Mouse (Mus musculus): ENCODE measurements around the gene Fblim1. TPM values are rescaled to one million over a fixed set of nuclear protein-coding genes. Genes with fewer than 3 reads are reported as not detected.
"Not testable (repeated sequence)": the region's sequence is repeated elsewhere in the genome, so short reads cannot be mapped to it uniquely, and the experiment has no call there.

Gene Fblim1
- total RNA-seq, 2 experiments from 2014 or later: 1.4 to 1.6 TPM

DNA sequence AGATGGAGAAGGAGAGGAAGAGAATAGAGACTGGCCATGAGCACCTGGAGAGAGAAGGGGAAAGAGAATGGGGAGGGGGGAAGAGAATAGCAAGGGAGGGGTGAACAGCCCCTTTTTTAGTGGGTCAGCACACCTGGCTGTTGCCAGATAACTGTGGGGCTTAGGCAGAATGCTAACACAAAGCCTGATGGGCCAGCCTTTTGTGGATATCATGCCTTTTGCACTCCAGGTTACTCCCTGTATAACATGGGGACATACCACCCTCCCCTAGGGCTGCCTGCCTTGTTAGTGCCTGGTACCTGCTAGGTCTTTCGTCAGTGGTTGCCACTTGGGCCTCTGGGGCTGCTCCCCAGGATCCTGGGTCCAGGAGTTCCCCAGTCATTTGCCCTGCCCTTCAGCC is 35.1 kb downstream of the Fblim1 start:
- DNase-seq (ENCODE audit: low spot score in 2 of 2): no peak

DNA sequence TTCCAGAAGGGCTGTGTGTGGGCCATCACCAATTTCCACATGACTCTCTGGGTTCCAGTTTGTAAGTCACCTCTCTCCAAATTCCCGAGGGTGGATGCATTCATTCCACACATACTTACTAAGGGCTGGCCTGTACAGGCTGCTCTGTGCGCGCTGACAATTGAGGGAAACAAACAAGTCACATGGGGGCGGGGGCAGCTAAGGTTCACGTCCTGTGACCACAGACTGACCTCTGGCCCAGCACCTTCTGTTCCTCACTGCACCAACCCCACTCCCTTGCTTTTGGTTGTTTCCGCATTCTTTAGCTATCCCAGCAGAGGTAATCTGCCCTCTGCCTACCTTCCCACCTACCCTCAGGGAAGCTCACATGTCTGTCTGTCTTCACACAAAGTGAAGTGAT is 35.9 kb downstream of the Fblim1 start:
- no peak for DNase-seq (ENCODE audit: low spot score in 2 of 2)

DNA sequence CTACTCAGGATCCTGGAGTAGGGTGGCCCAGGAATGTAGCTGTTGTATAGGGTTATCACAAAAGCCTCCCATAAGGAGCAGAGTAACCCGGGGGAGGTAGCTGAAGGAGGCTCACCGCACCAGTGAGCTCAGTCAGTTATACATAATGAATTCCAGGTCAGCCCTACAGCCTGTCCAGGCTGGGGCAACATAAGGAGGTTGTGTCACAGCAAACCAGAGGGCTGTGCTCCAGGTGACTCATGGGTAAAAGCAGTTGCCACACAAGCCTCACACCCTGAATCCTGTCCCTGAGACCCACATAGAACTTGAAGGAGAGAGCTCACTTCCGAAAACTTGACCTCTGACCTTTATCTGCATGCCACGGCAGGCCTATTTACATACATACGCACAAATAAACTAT is 36.9 kb downstream of the Fblim1 start:
- no peak for DNase-seq (ENCODE audit: low spot score in 2 of 2)

DNA sequence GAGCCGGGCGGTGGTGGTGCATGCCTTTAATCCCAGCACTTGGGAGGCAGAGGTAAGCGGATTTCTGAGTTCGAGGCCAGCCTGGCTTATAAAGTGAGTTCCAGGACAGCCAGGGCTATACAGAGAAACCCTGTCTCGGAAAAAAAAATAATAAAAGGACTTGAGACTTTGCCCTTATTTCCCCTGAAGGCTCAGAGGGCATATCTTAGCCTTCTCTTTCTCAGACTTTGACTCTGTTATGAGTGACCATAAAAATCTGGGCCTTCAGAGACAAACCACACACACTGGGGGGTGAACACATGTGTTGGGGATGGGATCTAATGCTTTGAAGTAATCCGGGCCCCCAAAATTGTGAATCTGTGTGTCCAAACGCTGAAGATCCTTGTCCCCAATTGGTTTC is 38.7 kb downstream of the Fblim1 start:
- DNase-seq (ENCODE audit: low spot score in 2 of 2): not testable (repeated sequence)

DNA sequence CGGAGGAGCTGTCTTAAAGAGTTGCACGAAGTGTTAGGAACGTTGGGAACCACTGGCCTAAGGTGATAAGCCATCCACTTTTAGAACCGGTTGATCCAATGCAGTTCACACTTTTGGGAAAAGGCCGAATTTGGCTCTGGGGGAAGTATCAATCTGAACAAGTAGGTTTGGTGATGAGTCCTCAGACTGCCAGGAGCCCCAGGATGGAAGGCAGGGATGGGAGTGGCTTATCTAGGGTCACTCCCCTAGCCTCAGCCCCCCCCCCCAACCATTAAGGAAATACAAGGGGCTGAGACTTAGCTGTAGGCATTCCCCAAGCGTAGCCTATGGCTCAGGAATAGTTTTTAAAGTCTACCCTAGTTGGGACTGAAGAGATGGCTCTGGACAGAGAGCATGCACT is 39.7 kb downstream of the Fblim1 start:
- no peak for DNase-seq (ENCODE audit: low spot score in 2 of 2)

DNA sequence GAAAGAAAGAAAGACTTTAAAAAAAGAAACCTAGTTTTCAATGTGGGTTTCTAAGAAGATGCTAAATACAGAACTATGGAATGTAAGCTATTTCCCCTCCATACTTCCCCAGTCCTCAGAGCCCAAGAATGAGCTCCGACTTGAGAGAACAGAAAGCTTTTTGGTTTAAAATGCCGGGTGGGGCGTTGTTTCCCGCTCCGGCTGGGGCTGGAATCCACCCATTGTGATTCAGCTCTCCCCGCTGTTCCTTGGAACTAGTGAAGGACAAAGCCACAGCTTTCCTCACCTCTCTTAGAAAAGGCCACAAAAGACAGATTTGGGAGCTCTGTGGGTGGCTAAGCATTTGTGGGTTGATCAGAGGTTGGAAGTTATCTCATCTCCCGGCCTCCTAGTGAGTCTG is 40.6 kb downstream of the Fblim1 start:
- no peak for DNase-seq (ENCODE audit: low spot score in 2 of 2)

DNA sequence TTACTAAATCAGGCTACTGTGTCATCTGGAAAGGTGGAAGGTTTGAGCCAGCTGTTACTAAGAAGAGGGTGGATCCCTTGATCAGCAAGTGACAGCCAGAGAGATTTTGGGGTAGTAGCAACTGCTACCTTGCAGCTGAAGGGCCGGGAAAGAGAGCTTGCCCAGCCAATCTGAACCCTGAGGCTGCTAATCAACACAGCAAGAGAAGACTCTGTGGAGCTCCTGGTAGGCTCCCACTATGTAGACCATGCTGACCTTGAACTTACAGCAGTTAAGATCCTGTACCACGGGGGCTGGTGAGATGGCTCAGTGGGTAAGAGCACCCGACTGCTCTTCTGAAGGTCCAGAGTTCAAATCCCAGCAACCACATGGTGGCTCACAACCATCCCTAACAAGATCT is 41.2 kb downstream of the Fblim1 start:
- no peak for DNase-seq (ENCODE audit: low spot score in 2 of 2)

DNA sequence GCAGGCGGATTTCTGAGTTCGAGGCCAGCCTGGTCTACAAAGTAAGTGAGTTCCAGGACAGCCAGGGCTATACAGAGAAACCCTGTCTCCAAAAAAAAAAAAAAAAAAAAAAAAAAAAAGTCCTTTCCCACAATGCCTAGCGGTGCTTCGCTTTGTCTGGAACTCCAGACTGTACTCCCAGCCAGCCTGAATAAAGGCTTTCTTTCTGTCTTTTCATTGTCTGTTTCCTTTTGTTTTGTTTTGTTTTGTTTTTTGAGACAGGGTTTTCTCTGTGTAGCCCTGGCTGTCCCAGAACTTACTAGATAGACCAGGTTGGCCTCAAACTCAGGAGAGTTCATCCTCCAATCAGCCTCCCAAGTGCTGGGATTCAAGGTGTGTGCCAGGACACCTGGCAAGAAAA is 41.7 kb downstream of the Fblim1 start:
- DNase-seq (ENCODE audit: low spot score in 2 of 2): no peak

DNA sequence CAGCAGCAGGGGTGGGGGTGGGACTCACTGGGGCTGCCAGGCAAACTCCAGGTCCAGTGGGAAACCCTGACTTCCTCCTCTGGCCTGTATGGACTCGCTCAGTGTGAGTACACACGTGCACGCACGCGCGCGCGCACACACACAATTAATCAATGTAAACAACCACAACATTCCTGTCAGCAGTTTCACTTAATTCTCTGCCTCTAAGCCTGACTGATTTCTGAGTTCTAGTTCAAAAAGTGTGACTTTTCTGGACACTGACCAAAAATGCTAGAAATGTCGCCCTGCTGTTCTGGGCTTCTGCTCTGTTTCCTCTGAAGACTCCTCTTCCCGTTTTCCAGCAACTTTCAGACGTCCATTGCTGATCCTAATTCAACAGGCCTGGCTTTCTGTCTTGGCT is 43.6 kb downstream of the Fblim1 start:
- DNase-seq (ENCODE audit: low spot score in 2 of 2): no peak

DNA sequence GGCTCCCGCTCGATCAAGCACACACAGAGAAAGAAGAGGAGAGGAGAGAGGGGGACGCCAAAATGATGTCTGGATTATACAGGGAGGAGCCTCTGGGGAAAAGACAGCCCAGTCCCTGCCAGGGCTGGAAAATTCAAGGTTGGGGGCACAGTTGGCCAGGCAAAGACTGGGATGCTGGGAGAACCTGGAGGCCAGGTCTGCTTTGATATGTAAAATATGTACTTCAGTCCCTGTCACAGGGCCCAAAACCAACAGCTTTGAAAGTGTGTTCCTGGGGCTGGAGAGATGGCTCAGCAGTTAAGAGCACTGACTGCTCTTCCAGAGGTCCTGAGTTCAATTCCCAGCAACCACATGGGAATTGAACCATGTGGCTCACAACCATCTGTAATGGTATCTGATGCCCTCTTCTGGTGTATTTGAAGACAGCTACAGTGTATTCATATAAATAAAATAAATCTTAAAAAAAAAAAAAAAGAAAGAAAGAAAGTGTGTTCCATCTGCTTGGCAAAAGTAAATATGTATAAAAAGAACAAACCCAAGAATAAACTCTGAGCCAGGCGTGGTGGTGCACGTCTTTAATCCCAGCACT is 44.5 kb downstream of the Fblim1 start:
- DNase-seq (ENCODE audit: low spot score in 2 of 2): not testable (repeated sequence)

DNA sequence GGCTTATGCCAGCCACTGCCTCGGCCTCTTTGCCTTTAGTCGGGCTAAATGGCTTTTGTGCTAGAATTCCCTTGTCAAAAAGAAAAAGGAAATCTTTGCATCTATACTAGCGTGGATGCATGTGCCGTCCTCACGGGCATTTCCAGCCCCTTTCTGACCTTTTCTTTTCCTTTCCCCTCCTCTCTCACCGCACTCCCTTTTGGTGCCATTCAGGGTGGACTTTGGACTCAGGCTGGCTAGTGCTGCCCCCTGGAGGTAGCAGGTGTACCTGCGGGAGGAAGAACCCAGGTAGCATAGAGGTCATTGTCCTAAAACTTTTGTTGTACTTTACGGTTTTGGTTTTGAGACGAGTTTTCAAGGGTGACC is 46.0 kb downstream of the Fblim1 start:
- DNase-seq (ENCODE audit: low spot score in 2 of 2): peak; percentile 78 to 84

DNA sequence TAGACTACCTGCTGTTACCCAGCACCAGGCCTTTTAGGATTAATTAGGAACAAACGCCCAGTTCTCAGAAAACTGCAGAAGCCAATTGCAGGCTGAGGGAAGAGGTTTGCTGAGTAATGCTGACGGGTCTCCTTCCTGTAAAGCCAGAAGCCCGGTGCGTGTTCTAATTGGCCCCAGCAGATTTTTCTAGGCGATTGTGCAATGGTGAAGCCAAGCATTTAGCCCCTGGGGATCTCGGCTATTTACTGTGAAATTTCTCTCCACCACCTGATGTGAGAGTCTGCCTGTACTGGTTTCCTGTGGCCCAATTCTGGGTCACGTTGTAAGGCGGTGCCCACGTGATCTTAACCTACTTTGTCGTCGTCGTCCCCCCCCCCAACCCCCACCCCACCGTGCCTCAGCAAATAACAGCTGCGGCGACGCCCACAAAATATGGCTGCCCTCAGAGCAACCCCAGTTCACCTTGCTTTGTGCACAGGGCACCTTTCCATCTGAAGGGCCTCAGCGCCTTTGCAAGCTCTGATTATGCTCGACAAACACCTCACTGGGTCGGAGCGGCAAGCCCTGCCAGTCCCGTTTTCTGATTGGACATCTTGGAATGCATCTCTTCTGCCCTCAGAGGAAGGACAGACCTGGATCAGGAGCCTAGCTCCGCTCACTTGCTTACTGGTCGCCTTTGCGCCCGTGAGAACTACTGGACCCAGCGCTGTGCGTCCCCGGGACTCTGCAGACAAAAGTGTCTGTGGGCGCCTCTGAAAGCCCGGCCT is 46.6 kb downstream of the Fblim1 start:
- DNase-seq (ENCODE audit: low spot score in 2 of 2): peak; percentile 51 to 64

DNA sequence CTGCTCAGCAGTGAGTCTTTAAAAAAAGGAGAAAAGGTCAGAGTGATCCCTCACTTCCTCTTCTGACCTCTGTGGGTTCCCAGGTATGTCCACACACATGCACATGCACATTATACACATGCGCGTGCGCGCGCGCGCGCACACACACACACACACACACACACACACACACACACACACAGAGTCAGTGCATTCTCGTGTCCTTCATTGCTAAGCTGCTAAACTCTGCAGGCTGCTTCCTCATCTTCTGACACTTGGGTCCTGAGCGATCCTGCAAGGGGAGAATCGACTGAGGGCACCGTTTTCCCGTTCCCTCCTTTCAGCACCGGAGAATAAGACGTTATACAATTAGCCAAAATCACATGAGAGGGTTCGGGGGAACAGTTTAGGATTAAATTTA is 47.2 kb downstream of the Fblim1 start:
- DNase-seq (ENCODE audit: low spot score in 2 of 2): peak in 1 of 2 experiments; percentile 14

DNA sequence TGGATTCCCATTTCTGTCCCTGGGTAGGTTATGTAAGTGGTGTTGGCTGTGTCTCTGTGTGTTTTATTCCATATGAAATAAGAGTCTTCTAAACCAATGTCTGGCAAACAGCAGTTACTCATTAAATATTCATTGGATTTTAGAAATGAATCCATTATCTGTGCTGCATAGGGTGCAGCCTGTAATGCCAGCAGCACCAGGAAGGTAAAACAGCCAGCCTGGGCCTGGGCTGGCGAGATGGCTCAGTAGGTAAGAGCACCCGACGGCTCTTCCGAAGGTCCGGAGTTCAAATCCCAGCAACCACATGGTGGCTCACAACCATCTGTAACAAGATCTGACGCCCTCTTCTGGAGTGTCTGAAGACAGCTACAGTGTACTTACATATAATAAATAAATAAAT is 49.7 kb downstream of the Fblim1 start:
- not testable (repeated sequence) for DNase-seq (ENCODE audit: low spot score in 2 of 2)

DNA sequence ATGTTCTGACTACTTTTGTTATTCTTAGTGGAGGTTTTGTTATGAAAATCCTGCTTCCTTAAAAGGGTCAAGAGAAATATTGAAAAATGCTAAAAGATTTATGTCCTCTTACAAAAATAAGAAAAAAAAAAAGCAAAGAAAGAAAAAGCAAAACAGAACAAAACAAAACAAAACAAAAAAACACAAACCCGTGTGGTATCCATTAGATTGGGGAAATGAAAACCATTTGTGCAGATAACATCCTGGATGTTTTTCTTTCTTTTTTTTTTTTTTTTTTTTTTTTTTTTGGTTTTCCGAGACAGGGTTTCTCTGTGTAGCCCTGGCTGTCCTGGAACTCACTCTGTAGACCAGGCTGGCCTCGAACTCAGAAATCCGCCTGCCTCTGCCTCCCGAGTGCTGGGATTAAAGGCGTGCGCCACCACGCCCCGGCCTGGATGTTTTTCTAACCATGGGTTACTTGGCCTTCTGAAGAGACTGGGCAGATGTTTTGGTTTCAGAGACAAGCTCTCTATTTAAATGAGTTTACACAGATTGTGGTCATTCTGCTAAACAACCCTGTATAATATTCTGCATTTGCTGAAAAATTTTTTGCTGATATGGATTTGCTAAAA is 51.5 kb downstream of the Fblim1 start:
- DNase-seq (ENCODE audit: low spot score in 2 of 2): not testable (repeated sequence)

DNA sequence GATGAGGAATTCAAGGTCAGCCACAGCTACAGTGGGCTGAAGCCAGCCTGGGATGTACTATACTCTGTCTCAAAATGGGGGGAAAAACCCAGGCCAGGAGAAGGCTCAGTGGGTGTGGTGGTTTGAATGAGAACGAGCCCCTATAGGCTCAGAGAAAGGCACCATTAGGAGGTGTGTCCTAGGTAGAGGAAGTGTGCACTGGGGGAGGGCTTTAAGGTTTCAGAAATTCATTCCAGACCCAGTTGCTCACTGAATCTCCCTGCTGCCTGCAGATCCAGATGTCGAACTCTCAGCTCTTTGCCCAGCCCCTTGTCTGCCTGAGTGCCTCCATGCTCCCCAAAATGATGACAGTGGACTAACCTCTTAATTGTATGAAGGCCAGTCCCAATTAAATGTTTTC is 53.4 kb downstream of the Fblim1 start:
- DNase-seq (ENCODE audit: low spot score in 2 of 2): no peak

DNA sequence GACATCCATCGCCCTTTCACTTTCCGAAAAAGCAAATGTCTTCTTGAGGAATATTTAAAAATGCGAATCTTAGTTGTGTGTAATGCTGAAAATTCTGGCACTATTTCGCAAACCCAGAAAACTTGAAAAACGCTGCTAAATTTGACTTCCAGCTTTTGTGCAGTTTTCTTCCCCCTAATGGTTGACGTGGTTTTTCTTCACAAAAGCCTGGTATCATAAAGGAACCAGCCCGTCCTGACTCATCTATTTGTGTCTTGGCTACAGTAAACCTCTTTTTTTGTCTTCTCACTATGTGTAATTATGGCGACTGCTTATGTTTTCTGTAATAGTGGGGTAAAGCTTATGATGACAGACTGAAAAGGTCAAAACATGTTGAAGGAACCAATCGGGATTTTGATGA is 58.6 kb downstream of the Fblim1 start:
- no peak for DNase-seq (ENCODE audit: low spot score in 2 of 2)

DNA sequence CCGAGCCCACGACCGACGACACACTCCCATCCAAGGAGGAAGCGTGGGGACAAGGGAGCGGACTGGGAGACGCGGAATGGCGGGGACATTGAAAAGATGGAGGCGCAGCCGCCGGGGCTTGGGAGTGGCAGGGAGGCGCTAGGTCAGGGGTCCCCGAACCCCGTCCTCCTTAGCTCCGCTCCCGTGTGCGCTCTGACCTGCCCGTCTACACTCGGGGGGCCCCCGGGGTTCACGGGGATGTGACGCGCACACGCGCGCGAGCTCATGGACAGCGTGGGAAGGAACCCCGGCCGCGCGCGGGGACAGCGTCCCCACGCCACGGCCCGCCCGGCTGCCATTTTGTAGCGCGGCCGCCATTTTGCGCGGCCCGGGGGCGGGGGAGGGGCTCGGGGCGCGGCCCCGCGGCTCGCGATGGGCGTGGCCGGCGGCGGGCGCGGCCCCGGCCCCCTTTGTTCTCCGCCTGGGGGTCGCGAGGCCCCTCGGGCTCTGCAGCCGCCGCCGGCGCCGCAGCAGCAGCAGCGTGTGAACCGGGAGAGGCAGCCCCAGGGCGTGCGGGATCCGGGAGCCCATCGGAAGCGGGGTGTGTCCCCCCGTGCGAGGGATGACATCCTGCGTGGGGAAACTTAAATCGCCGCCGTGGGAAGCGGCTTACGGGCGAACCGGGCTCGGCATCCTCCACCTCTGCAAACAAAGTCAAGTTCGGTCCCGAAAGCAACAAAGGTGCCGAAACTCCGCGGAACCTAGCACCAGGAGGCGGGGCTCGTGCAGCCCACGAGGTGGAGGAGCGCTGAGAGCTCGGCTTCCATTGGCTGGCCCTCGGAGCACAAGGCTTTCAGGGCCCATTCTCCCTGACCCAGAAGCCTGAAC is 59.3 kb downstream of the Fblim1 start:
- peak; percentile 81 to 85 for DNase-seq (ENCODE audit: low spot score in 2 of 2)

DNA sequence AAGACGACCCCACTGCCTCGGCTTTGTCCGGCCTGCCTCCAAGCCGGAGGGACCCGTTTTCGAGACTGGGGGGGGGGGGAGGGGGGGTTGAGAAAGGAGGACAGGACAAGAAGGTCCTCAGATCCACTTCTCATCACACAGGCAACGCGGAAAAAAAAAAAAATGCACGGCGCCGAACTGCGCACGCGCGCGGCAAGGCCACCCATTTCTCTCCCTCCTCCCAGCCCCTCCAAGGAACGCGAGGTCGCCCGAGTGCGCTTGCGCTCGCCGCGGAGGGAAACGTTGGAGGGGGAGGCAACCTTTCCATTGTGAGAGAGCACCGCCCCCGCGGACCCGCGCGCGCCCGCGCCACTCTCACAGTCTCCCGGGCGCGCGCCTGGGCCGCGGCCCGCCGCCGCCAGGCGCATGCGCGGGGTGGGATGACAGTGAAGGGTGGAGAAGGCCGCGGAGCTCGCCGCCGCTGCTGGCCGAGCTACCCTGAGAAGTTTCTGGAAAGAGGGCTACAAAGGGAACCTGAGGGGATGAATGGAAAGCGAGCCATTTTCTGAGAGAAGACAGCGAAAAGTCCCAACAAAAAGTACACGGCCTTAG is 60.1 kb downstream of the Fblim1 start:
- peak; percentile 100 for DNase-seq (ENCODE audit: low spot score in 2 of 2)

DNA sequence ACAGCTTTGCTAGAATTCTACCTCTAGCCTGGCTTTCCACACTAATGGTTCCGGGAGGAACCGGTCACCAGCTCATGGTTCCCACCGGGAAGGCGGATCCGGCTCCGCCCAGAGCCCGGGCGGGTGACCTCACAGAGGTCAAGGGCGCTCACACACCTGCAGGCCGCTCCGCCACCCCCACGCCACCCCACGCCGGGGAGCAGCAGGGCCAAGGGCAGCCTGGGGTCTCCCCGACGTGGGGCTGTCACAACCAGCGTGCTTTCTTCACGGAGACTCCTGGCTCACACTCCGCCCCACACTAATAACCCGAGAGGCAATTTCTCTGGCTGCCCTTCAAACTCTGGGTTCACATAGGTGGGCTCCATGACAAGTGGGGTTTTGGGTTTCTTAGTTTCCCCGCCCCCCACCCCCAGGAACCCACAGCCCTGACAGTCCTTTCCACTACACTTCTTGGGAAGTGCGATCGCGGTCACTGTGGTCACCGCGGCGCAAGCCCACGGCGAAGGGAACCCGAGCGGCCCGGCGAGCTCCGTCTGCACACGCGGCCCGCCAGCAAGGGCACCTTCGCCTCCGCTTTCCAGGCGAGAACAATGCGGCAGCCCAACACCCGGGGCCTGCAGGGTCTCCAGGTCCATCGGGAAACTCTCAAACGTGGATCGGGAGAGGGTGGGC is 60.7 kb downstream of the Fblim1 start:
- peak; percentile 39 for DNase-seq (ENCODE audit: low spot score in 2 of 2)

DNA sequence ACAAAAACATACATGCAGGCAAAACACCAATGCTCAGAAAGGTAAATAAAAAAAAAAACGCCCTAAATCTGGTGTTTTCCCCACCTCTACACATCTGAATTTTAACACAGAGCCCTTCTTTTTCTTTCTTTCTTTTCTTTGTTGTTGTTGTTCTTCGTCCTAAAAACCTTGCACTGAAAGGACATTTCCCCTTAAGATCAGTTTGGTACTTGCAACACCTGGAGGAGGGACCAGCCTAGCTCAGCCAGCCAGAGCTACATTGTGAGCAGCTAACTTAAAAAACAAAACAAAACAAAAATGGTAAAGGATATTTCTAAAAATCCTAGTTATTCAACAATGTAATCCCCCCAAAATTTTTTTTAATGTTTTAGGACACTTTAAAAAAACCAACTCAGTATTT is 61.4 kb downstream of the Fblim1 start:
- DNase-seq (ENCODE audit: low spot score in 2 of 2): no peak
